Mouse (Mus musculus) CH12.LX (cell line): ENCODE measurements around the gene Tapt1.
"Not testable (repeated sequence)": the region's sequence is repeated elsewhere in the genome, so short reads cannot be mapped to it uniquely, and the experiment has no call there.

ENCODE experiments used
- CHD2 ChIP-seq: IDR thresholded peaks from 2 replicates; pipeline ENCODE4 v1.6.1; 2011; ENCODE audit warnings: low read length, improper control_type of control experiment
- CTCF ChIP-seq, 2 experiments: IDR thresholded peaks in 1 of 2; conservative IDR thresholded peaks in 1 of 2; 2 replicates each; pipeline ENCODE4 v1.5.1; 2011 to 2012; ENCODE audit warnings: low read depth in 2 of 2, low read length in 2 of 2, improper control_type of control experiment in 1 of 2, inconsistent platforms in 1 of 2, mild to moderate bottlenecking in 1 of 2, moderate library complexity in 1 of 2
- E2F4 ChIP-seq: IDR thresholded peaks from 2 replicates; pipeline ENCODE4 v1.6.1; 2011; ENCODE audit warnings: low read depth, low read length, improper control_type of control experiment; ENCODE audit not compliant: insufficient replicate concordance
- ETS1 ChIP-seq: conservative IDR thresholded peaks from 2 replicates; pipeline ENCODE4 v1.6.1; 2012; ENCODE audit warnings: low read depth, mild to moderate bottlenecking, inconsistent platforms, low read length, improper control_type of control experiment, moderate library complexity
- MAFK ChIP-seq: IDR thresholded peaks from 2 replicates; pipeline ENCODE4 v1.6.1; 2011; ENCODE audit warnings: low read length, improper control_type of control experiment; ENCODE audit not compliant: insufficient replicate concordance
- MXI1 ChIP-seq: IDR thresholded peaks from 2 replicates; pipeline ENCODE4 v1.6.1; 2011; ENCODE audit warnings: mild to moderate bottlenecking, low read depth, low read length, improper control_type of control experiment
- MYC ChIP-seq: IDR thresholded peaks from 2 replicates; pipeline ENCODE4 v1.6.1; 2011; ENCODE audit warnings: low read depth, mild to moderate bottlenecking, improper control_type of control experiment, low read length
- POLR2A ChIP-seq: IDR thresholded peaks from 2 replicates; pipeline ENCODE4 v1.6.1; 2011; ENCODE audit warnings: low read depth, mild to moderate bottlenecking, improper control_type of control experiment, low read length
- ZNF384 ChIP-seq: IDR thresholded peaks from 2 replicates; pipeline ENCODE4 v1.6.1; 2012; ENCODE audit warnings: low read depth, low read length, improper control_type of control experiment, inconsistent platforms

GRCm38 (mm10) chr5:44268524-44268923 lies 42.1 kb upstream of the Tapt1 start:
- TF ChIP-seq CTCF (conservative IDR thresholded peaks at IDR 0.05 in 1 of 2, IDR thresholded peaks at IDR 0.05 in 1 of 2; ENCODE audit: low read depth in 2 of 2, low read length in 2 of 2), result peak in 1 of 2 experiments; percentile 78; a peak in 2 of 4 replicates
- not testable (repeated sequence) for TF ChIP-seq MXI1, MYC, ETS1, POLR2A, MAFK, ZNF384, E2F4, CHD2
